Mouse (Mus musculus) heart, postnatal 0 days (tissue): ENCODE measurements at regions not wholly inside any gene's neighbourhood (a gene's known extent, or its start where the extent isn't known, plus 50 kb on each side); places are given as distances from the start of the nearest gene placed in this dataset.

Source experiments
- CTCF ChIP-seq: IDR thresholded peaks from 2 replicates; pipeline ENCODE4 v1.5.1; 2016; ENCODE audit warnings: antibody characterized with exemption, control low read depth, low read depth
- EP300 ChIP-seq: IDR thresholded peaks from 2 replicates; pipeline ENCODE4 v1.6.1; 2016; ENCODE audit warnings: antibody characterized with exemption, low read depth

- TF ChIP-seq CTCF (no peak), EP300 (no peak)
These were observed 501.1 kb upstream of the Arrdc3 start for GRCm38 (mm10) chr13:80381966-80382666.
